Mouse (Mus musculus) spleen, adult 2 months (tissue): ENCODE data around the gene Larp4b. TPM values are rescaled to one million over a fixed set of nuclear protein-coding genes. Genes with fewer than 3 reads are reported as not detected.

ENCODE experiments used
- DNase-seq, 2 experiments: peaks; one replicate each; pipeline versions ENCODE4 v3.0.0 to v3.0.0-alpha.2; 2012 to 2021; ENCODE audit warnings: low spot score in 2 of 2, low read depth in 1 of 2
- H3K27ac ChIP-seq: fragments of 200-500 bp; 2 replicates; pipeline ENCODE4 v1.5.1; 2012; ENCODE audit warnings: low read length, inconsistent platforms; ENCODE audit not compliant: insufficient read depth
- H3K27me3 ChIP-seq: fragments of 200-500 bp; 2 replicates; pipeline ENCODE4 v1.6.1; 2012; ENCODE audit warnings: mild to moderate bottlenecking, moderate library complexity, low read length, inconsistent platforms; ENCODE audit not compliant: control insufficient read depth, insufficient read depth
- H3K36me3 ChIP-seq: fragments of 200-500 bp; 2 replicates; pipeline ENCODE4 v1.6.1; 2012; ENCODE audit warnings: mild to moderate bottlenecking, low read length, inconsistent platforms; ENCODE audit not compliant: control insufficient read depth, insufficient read depth
- H3K4me1 ChIP-seq: fragments of 200-500 bp; 2 replicates; pipeline ENCODE4 v1.6.1; 2011; ENCODE audit warnings: inconsistent platforms; ENCODE audit not compliant: control insufficient read depth, insufficient read depth, insufficient read length
- H3K4me3 ChIP-seq: fragments of 200-500 bp; 2 replicates; pipeline ENCODE4 v1.5.1; 2011; ENCODE audit warnings: mild to moderate bottlenecking, inconsistent platforms; ENCODE audit not compliant: insufficient read depth, insufficient read length; ENCODE audit errors: extremely low read depth
- CTCF ChIP-seq: fragments of 200-500 bp; IDR thresholded peaks from 2 replicates; pipeline ENCODE4 v1.5.1; 2011; ENCODE audit warnings: mild to moderate bottlenecking, inconsistent platforms; ENCODE audit not compliant: insufficient read depth, insufficient read length, insufficient replicate concordance; ENCODE audit errors: extremely low read depth
- POLR2A ChIP-seq: fragments of 200-500 bp; IDR thresholded peaks from 2 replicates; pipeline ENCODE4 v1.6.1; 2011; ENCODE audit warnings: low read depth, low read length, inconsistent platforms
- WGBS: fragments of 180-500 bp; shearing (Covaris S2); methylation state at CpG from one replicate; pipeline ENCODE4 v1.1.7; 2018; 5-methylcytosine and 5-hydroxymethylcytosine counted together
- polyA plus RNA-seq: library from polyadenylated mRNA; depleted of rRNA; stranded (reverse); fragments of >200 nt; gene quantifications from 2 replicates; pipeline ENCODE4 v1.2.3, GENCODE M21; 2012

The Larp4b gene
- polyA plus RNA-seq, 1 experiment = 11.8 TPM

DNA sequence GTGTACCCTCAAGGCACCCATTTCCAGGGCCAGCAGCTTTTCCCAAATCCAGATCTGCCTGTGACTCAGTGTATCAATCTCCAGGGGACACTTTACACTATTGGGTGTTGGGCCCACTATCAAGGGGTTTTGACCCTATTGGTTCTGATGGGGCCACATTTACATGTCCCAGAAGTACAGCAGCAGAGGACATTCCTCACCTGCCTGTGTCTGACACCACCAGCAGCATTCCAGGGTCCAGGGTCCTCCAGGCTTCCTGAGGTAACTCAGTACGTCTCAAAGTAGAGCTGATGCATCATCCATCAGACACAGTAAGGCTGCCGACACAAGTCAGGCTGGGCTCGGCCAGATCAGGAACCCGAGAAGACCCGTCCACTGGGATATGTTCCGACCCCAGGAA, 91.0 kb downstream of the Larp4b start:
- TF ChIP-seq POLR2A = no peak
- no peak for TF ChIP-seq CTCF
- Histone ChIP-seq H3K4me1 (peaks cover 3% of the 10 kb centered on the region; the same call in 1 of the 2 replicates), H3K27me3 (no peaks in the 10 kb centered on the region), H3K36me3 (no peaks in the 10 kb centered on the region), H3K27ac (no peak overlapping the region), H3K4me3 (no peak overlapping the region)
- DNase-seq = no peak
- 93% methylated on average over 6 of the region's 6 CpGs for WGBS

DNA sequence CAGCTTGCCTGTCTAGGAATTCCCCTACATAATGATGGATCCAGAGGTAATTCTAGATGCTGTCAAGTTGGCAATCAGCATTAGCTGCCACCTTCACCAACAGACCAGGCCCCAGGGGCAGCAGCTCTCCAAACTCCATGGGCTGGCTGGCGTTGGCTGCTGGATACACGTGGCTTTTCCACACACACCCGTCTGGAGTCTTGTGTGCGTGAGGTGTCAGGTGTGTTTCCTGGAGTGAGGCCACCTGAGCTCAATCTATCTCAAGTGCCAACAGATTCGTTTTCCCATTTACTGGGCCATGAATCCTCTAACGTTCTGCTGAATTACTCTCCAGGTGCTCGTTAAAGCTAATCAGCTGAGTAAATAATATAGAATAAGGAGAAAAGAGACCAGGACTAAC, 93.5 kb downstream of the Larp4b start:
- H3K27me3 ChIP-seq = no peaks in the 10 kb centered on the region
- no peak for DNase-seq
- no peak overlapping the region for H3K4me3 ChIP-seq
- H3K4me1 ChIP-seq = no peaks in the 10 kb centered on the region
- no peak for TF ChIP-seq CTCF
- no peak for TF ChIP-seq POLR2A
- H3K27ac ChIP-seq = no peak overlapping the region
- no peaks in the 10 kb centered on the region for H3K36me3 ChIP-seq
- 86% methylated on average over 7 of the region's 7 CpGs for WGBS

DNA sequence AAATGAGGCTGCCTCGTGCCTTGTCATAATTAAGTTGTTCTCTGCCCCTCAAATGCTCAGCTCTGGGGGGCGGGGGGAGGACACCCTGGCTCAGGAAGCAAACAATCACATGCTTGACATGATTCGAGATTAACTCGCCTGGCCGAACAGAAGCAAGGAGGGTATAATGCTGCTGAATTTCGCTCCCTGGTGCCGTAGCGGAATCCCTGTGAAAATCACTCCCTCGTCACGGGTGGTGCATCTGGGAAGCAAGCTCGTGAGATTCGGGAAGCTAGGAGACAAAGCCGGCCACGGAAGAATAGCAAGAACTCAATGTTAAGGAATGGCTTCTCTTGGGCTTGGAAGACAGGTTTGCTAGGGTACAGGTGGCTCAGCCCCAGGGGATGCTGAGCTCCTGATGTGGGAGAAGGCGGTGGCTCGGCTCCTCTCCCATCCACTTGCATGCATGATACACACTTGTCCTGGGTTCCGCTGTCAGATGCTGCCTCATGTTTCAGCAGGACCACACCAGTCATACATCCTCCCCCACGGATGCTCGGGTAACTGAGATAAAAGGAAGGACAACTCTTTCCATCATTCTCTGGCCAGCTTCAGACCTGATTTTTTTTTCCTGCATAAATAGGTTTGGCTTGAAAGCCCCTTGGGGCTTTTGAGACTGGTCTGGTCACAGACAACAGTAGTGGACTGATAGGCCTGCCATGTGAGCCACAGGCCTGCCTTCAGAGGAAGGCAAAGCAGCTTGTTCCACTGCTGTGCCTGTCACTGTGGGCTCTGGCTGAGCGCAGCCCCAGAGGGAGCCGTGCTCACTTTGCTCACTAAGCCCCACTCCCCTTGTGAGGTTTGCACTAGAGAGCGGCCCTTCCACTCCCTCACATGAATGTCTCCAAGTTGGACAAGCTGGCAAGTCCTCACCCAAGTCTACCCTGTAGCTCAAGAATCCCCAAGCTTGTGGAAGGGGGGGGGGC, 94.2 kb downstream of the Larp4b start:
- no peak for DNase-seq
- H3K4me3 ChIP-seq = no peak overlapping the region
- no peaks in the 10 kb centered on the region for H3K4me1 ChIP-seq
- 89% methylated on average over 22 of the region's 22 CpGs for WGBS
- no peak for TF ChIP-seq CTCF
- no peak for TF ChIP-seq POLR2A
- no peaks in the 10 kb centered on the region for H3K36me3 ChIP-seq
- no peak overlapping the region for H3K27ac ChIP-seq
- no peaks in the 10 kb centered on the region for H3K27me3 ChIP-seq

DNA sequence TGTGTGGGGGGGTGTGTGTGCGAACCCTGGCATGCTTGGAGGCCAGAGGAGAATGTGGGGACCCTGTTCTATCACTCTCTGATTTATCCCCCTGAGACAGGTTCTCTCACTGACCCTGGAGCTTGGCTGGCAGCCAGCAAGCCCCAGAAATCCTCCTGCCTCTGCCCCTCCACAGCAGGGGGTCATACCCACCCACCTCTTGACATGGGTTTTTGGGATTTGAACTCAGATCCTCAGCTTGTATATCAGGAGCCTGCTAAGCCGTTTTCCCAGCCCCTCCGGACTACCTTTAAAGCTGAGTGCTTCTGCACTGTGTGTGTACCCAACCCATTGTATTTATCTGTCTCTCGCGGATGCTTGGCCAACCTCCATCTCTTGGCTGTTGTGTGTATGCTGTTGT, 95.8 kb downstream of the Larp4b start:
- no peak overlapping the region for H3K27ac ChIP-seq
- no peak for DNase-seq
- no peaks in the 10 kb centered on the region for H3K36me3 ChIP-seq
- no peak for TF ChIP-seq POLR2A
- no peak for TF ChIP-seq CTCF
- no peaks in the 10 kb centered on the region for H3K4me1 ChIP-seq
- no peaks in the 10 kb centered on the region for H3K27me3 ChIP-seq
- H3K4me3 ChIP-seq = no peak overlapping the region
- 88% methylated on average over 5 of the region's 5 CpGs for WGBS

DNA sequence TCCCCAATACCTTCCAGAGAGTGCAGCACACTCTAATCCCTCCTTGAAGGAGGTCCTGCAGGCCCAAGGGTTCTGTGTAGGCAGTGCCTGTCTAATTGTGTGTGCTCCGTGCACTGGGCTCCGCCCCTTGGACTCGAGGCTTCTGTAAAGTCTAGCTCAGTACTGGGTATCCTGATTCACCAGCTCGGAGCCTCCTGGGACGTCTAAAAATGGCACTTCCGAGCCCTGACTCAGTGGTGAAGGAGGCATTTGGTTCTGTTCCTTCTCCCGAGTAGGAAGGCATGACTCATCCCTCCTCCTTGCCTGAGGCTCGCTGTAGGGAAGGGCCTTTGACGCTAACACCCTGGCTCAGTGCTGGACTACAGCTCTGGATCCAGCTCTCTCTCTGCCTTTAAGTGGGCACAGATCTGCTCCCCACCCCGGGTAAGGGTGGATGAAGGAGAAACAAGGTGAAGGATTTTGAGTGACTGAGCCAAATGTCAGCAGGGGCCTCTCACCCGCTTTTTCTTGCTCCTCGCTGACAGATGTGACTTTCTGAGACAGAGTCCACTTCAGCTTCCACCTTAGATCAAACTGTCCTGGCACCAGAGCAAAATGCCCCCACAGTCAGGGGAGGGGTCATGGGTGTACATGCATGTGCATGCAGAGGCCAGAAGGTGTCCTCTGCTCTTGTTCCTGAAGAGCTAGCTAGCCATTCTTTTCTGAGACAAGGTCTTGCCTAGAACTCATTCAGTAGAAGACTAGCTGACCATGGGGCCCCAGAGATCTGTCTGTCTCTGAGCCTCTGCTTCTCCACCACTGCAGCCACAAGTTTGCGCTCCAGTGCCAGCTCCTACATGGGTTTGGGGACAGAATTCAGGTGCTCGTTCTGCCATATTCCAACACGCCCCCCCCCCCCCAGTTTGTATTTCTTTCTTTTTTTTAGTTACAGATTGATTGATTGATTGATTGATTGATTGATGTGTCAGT, 97.8 kb downstream of the Larp4b start:
- H3K27ac ChIP-seq = no peak overlapping the region
- no peak for DNase-seq
- 41% methylated on average over 15 of the region's 15 CpGs for whole genome bisulfite sequencing
- H3K4me1 ChIP-seq = no peaks in the 10 kb centered on the region
- no peaks in the 10 kb centered on the region for H3K36me3 ChIP-seq
- H3K4me3 ChIP-seq = no peak overlapping the region
- no peaks in the 10 kb centered on the region for H3K27me3 ChIP-seq
- TF ChIP-seq CTCF (no peak), POLR2A (no peak)

DNA sequence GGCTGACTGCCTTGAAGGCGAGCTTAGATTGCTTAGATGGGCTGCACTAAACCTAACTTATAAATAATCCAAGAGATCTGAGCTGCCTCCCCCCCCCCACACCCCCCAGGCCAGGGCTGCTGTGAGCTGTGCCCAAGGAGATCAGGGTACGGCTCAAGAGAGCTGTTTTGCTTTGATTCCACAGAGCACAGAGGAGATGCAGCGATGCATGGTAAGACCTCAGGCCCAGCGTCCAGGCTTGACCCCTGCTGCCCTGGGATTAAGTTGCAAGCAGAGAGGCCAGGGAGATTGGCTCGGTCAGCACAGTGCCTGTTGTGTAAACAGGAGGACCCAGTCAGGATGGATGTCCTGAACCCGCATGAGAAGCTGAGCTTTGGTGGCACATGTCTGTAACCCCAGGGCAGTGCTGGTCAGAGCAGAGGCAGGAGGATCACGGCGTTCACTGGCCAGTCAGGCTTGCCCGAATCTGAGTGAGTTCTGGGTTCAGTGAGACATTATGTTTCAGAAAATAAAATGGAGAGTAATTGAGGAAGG, 99.2 kb downstream of the Larp4b start:
- DNase-seq = no peak
- Histone ChIP-seq H3K36me3 (no peaks in the 10 kb centered on the region), H3K4me1 (no peaks in the 10 kb centered on the region), H3K27me3 (no peaks in the 10 kb centered on the region), H3K27ac (no peak overlapping the region), H3K4me3 (no peak overlapping the region)
- TF ChIP-seq CTCF = no peak
- no peak for TF ChIP-seq POLR2A
- 88% methylated on average over 9 of the region's 9 CpGs for WGBS
